Mouse (Mus musculus) bone marrow macrophage, adult 2 months (primary cell): ENCODE results near the gene Dpagt1.

Source experiments
- CTCF ChIP-seq: IDR thresholded peaks from 2 replicates; pipeline ENCODE4 v1.5.1; 2012; ENCODE audit warnings: low read depth, mild to moderate bottlenecking, low read length, moderate library complexity
- POLR2A ChIP-seq: IDR thresholded peaks from 2 replicates; pipeline ENCODE4 v1.6.1; 2012; ENCODE audit warnings: mild to moderate bottlenecking, low read depth, low read length, borderline replicate concordance

DNA sequence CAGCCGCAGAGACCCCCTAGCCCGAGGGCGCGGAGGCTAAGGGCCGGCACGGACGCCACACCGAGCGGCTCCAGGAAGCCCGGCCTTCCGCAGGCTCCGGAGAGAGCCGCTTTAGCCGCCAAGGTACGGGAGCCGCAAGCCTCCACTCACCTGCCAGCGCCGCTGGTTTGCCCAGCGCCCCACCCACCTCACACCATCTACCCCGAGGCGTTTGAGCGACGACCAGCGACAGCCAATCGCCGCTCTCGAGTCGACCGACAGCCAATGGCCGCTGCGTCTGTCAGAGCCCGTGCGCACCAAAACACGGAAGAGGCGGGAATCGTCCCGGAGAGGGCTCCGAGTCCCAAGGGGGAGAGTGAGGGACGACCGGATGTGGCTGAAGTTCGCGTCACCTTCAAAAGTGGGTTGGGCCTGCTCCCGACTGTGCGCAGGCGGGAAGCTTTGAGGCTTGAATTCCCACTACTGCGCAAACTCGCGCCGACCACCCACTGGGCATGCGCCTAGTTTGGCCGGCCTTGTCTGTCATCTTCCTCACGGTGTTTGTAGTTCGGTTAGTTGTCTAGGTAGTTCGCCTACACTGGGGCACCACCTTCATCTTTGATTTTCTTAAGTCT is 20.2 kb upstream of the Dpagt1 start, which contains the start of gene Hinfp:
- TF ChIP-seq POLR2A (no peak), CTCF (no peak)
